Mouse (Mus musculus) CH12.LX (cell line): ENCODE data around the gene Cfdp1. TPM values are rescaled to one million over a fixed set of nuclear protein-coding genes. Genes with fewer than 3 reads are reported as not detected.

Experiments used
- DNase-seq: peaks from one replicate; pipeline ENCODE4 v3.0.0-alpha.2; 2013; ENCODE audit errors: extremely low read depth
- H3K27ac ChIP-seq: 2 replicates; pipeline ENCODE4 v1.5.1; 2012; ENCODE audit warnings: low read depth, mild to moderate bottlenecking, control low read depth, moderate library complexity; ENCODE audit not compliant: insufficient read depth
- H3K27me3 ChIP-seq: replicated peaks from 2 replicates; pipeline ENCODE3; 2012; ENCODE audit warnings: inconsistent platforms
- H3K36me3 ChIP-seq, 2 experiments: replicated peaks in 1 of 2; 2 replicates each; pipeline versions ENCODE3 to v1.6.1; 2012; ENCODE audit warnings: inconsistent platforms in 1 of 2, low read length in 1 of 2, mild to moderate bottlenecking in 1 of 2, mixed read lengths in 1 of 2, moderate library complexity in 1 of 2; ENCODE audit not compliant: control insufficient read depth in 1 of 2, insufficient read depth in 1 of 2
- H3K4me1 ChIP-seq, 2 experiments: 2 replicates each; pipeline ENCODE4 v1.6.1; 2012; ENCODE audit warnings: inconsistent platforms in 1 of 2, moderate library complexity in 1 of 2; ENCODE audit not compliant: insufficient read depth in 2 of 2, control insufficient read depth in 1 of 2
- H3K4me2 ChIP-seq: 2 replicates; pipeline ENCODE4 v1.6.1; 2012; ENCODE audit warnings: low read depth, mild to moderate bottlenecking, control low read depth; ENCODE audit not compliant: poor library complexity, insufficient read depth, severe bottlenecking
- H3K4me3 ChIP-seq, 3 experiments: fragments of 150-350 bp in 1 of 3; sonication (generic) in 1 of 3; replicated peaks in 1 of 3; 2 replicates each; pipeline versions ENCODE3 to v1.5.1; 2011 to 2012; ENCODE audit warnings: low read depth in 2 of 3, low read length in 2 of 3, mild to moderate bottlenecking in 2 of 3, moderate library complexity in 2 of 3, control low read depth in 1 of 3, improper control_type of control experiment in 1 of 3, inconsistent platforms in 1 of 3, mixed read lengths in 1 of 3; ENCODE audit not compliant: poor library complexity in 1 of 3
- H3K79me2 ChIP-seq: replicated peaks from 2 replicates; pipeline ENCODE4 v1.6.1; 2012; ENCODE audit warnings: mild to moderate bottlenecking, moderate library complexity; ENCODE audit not compliant: control insufficient read depth, poor library complexity, insufficient read depth, severe bottlenecking; ENCODE audit errors: extremely low read depth
- H3K9ac ChIP-seq: 2 replicates; pipeline ENCODE4 v1.6.1; 2012; ENCODE audit warnings: low read depth, mild to moderate bottlenecking, control low read depth, moderate library complexity; ENCODE audit not compliant: insufficient read depth
- H3K9me3 ChIP-seq: replicated peaks from 2 replicates; pipeline ENCODE3; 2012; ENCODE audit warnings: low read length, inconsistent platforms, mixed read lengths
- BHLHE40 ChIP-seq: IDR thresholded peaks from 2 replicates; pipeline ENCODE4 v1.6.1; 2011; ENCODE audit warnings: mild to moderate bottlenecking, low read depth, low read length, improper control_type of control experiment
- CHD2 ChIP-seq: IDR thresholded peaks from 2 replicates; pipeline ENCODE4 v1.6.1; 2011; ENCODE audit warnings: low read length, improper control_type of control experiment
- E2F4 ChIP-seq: IDR thresholded peaks from 2 replicates; pipeline ENCODE4 v1.6.1; 2011; ENCODE audit warnings: low read depth, low read length, improper control_type of control experiment; ENCODE audit not compliant: insufficient replicate concordance
- ELF1 ChIP-seq: IDR thresholded peaks from 2 replicates; pipeline ENCODE4 v1.6.1; 2014; ENCODE audit warnings: low read depth, mild to moderate bottlenecking, inconsistent platforms, low read length, improper control_type of control experiment
- EP300 ChIP-seq: IDR thresholded peaks from 2 replicates; pipeline ENCODE4 v1.6.1; 2011; ENCODE audit warnings: low read length, improper control_type of control experiment
- GABPA ChIP-seq: IDR thresholded peaks from 2 replicates; pipeline ENCODE4 v1.6.1; 2012; ENCODE audit warnings: low read depth, low read length, improper control_type of control experiment, inconsistent platforms; ENCODE audit not compliant: insufficient replicate concordance
- JUND ChIP-seq: conservative IDR thresholded peaks from 2 replicates; pipeline ENCODE4 v1.6.1; 2011; ENCODE audit warnings: low read depth, low read length, improper control_type of control experiment
- MAFK ChIP-seq: IDR thresholded peaks from 2 replicates; pipeline ENCODE4 v1.6.1; 2011; ENCODE audit warnings: low read length, improper control_type of control experiment; ENCODE audit not compliant: insufficient replicate concordance
- MAZ ChIP-seq: IDR thresholded peaks from 2 replicates; pipeline ENCODE4 v1.6.1; 2012; ENCODE audit warnings: low read depth, mild to moderate bottlenecking, inconsistent platforms, low read length, improper control_type of control experiment, moderate library complexity
- MEF2A ChIP-seq: IDR thresholded peaks from 2 replicates; pipeline ENCODE4 v1.6.1; 2014; ENCODE audit warnings: low read depth, mild to moderate bottlenecking, inconsistent platforms, low read length, improper control_type of control experiment, borderline replicate concordance
- MYC ChIP-seq: IDR thresholded peaks from 2 replicates; pipeline ENCODE4 v1.6.1; 2011; ENCODE audit warnings: low read depth, mild to moderate bottlenecking, improper control_type of control experiment, low read length
- POLR2A ChIP-seq: IDR thresholded peaks from 2 replicates; pipeline ENCODE4 v1.6.1; 2011; ENCODE audit warnings: low read depth, mild to moderate bottlenecking, improper control_type of control experiment, low read length
- POLR2AphosphoS2 ChIP-seq: IDR thresholded peaks from 2 replicates; pipeline ENCODE4 v1.6.1; 2011; ENCODE audit warnings: low read depth, low read length, improper control_type of control experiment
- TBP ChIP-seq: conservative IDR thresholded peaks from 2 replicates; pipeline ENCODE4 v1.6.1; 2011; ENCODE audit warnings: low read depth, low read length, improper control_type of control experiment
- TCF12 ChIP-seq: IDR thresholded peaks from 2 replicates; pipeline ENCODE4 v1.6.1; 2014; ENCODE audit warnings: low read depth, mild to moderate bottlenecking, inconsistent platforms, low read length, improper control_type of control experiment
- UBTF ChIP-seq: IDR thresholded peaks from 2 replicates; pipeline ENCODE4 v1.6.1; 2012; ENCODE audit warnings: low read depth, mild to moderate bottlenecking, inconsistent platforms, low read length, improper control_type of control experiment, moderate library complexity
- USF2 ChIP-seq: conservative IDR thresholded peaks from 2 replicates; pipeline ENCODE4 v1.6.1; 2011; ENCODE audit warnings: low read depth, low read length, improper control_type of control experiment
- ZC3H11A ChIP-seq: IDR thresholded peaks from 2 replicates; pipeline ENCODE4 v1.6.1; 2012; ENCODE audit warnings: low read depth, mild to moderate bottlenecking, inconsistent platforms, low read length, improper control_type of control experiment
- ZKSCAN1 ChIP-seq: IDR thresholded peaks from 2 replicates; pipeline ENCODE4 v1.6.1; 2012; ENCODE audit warnings: low read depth, inconsistent platforms, low read length, improper control_type of control experiment, borderline replicate concordance
- ZNF384 ChIP-seq: IDR thresholded peaks from 2 replicates; pipeline ENCODE4 v1.6.1; 2012; ENCODE audit warnings: low read depth, low read length, improper control_type of control experiment, inconsistent platforms
- dilution Hi-C: fragments of 300-500 bp; cut with MboI; formaldehyde crosslinking; loops from 2 replicates; pipeline ENCODE4 v1.14.3; 2020; ENCODE audit warnings: low sequenced_read_pairs; ENCODE audit not compliant: extremely low pct_unique_long_range_greater_than_20kb, extremely low pct_ligation_motif_present
- in situ Hi-C: fragments of 300-500 bp; cut with MboI; formaldehyde crosslinking; loops from 3 replicates; pipeline ENCODE4 v1.14.3; 2019; ENCODE audit warnings: low sequenced_read_pairs, low pct_ligation_motif_present, low pct_unique_long_range_greater_than_20kb, mixed read lengths
- polyA plus RNA-seq: library from polyadenylated mRNA; unstranded; fragments of >175 nt; gene quantifications from 2 replicates; pipeline ENCODE4 v1.2.1, GENCODE M21; 2012; ENCODE audit warnings: low read depth; ENCODE audit not compliant: insufficient read length
- total RNA-seq, 2 experiments: library from RNA; depleted of rRNA; stranded (reverse); fragments of 300-350 nt in 1 of 2; fragments of >200 nt in 1 of 2; gene quantifications; 2 replicates each; pipeline ENCODE4 v1.2.3; 2012 to 2014

Gene Cfdp1
- total and polyA plus RNA-seq, 3 experiments, result 113 to 210 (median 169) TPM

DNA sequence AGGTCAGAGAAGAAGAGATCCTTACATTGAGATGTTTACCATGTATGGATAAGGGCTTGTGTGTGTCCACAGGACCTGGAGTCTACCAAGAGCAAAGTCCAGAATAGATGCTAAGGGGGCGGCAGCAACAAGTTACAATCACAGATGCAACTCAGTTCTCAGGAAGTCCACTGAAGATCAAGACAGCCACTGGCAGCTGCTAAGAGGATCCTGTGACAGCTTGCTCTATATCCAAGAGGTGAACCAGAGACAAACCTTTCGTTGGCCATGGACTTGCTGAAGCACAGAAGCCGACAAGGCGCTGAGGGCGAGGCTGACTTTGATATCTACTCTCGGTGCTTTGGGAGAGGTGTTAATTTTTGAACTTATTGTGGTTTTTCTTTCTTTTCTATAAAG is 82.5 kb downstream of the Cfdp1 start:
- H3K4me3 ChIP-seq, result no peak overlapping the region
- in situ Hi-C loops, result loop anchor here (10.0 kb wide), 1 partner anchor 53 kb away; no protein-coding TSS in a partner anchor
- no peak overlapping the region for H3K9ac ChIP-seq
- H3K27me3 ChIP-seq, result no peaks in the 10 kb centered on the region
- H3K9me3 ChIP-seq, result no peaks in the 10 kb centered on the region
- no peak for DNase-seq
- no peak overlapping the region for H3K27ac ChIP-seq
- dilution Hi-C loops, result no loop called here
- peaks cover 38 to 82% of the 10 kb centered on the region in 2 experiments for H3K36me3 ChIP-seq
- peaks cover 0 to 16% of the 10 kb centered on the region in 2 experiments; a peak in 2 of 4 replicates for H3K4me1 ChIP-seq
- TF ChIP-seq JUND (no peak), GABPA (no peak), ELF1 (no peak), CHD2 (no peak), MAFK (no peak), ZC3H11A (no peak), E2F4 (no peak), UBTF (no peak), BHLHE40 (no peak), USF2 (no peak), MAZ (no peak), ZKSCAN1 (no peak), POLR2A (no peak), TCF12 (no peak), EP300 (no peak), POLR2AphosphoS2 (no peak), MYC (no peak), MEF2A (no peak)
- no peak overlapping the region for H3K4me2 ChIP-seq
- H3K79me2 ChIP-seq, result no peaks in the 10 kb centered on the region

DNA sequence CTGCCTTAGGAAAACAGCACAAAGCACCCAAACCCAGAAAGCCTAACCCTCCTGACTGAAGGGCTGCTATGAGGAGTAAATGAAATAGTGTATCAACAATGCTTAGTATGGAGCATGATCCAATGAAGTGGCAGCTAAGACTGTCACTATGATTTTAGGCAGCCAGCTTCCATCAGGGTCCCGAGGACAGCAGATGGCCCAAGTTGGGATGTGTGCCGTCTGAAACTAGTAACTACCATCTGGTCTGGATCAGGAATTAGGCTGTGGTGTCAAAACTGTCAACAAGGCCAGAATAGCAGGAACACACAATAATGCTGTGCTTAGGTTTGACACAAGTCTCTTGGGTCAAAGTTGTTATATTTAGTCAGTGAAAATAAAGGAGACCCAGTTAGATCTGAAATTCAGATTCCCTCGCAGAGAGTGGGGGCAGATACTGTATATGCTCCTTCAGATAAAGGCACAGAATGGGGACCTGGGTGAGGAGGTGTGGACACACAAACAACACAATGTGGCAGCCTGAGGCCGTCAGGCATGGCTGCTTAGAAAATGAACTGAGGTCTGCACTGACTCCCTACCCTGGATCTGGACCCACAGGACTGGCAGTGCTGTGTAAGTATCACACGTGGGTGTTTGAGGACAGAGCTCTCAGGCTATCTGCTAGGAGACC is 83.0 kb downstream of the Cfdp1 start:
- H3K4me3 ChIP-seq, result no peak overlapping the region
- H3K79me2 ChIP-seq, result no peaks in the 10 kb centered on the region
- H3K9me3 ChIP-seq, result no peaks in the 10 kb centered on the region
- peaks cover 39 to 87% of the 10 kb centered on the region in 2 experiments for H3K36me3 ChIP-seq
- TF ChIP-seq TBP (no peak), ZNF384 (no peak)
- dilution Hi-C loops (no loop called here), in situ Hi-C loops (loop anchor here (10.0 kb wide), 1 partner anchor 54 kb away; no protein-coding TSS in a partner anchor)
- no peak overlapping the region for H3K9ac ChIP-seq
- DNase-seq, result no peak
- no peaks in the 10 kb centered on the region for H3K27me3 ChIP-seq
- H3K4me1 ChIP-seq, result peaks cover 0 to 14% of the 10 kb centered on the region in 2 experiments; a peak in 2 of 4 replicates
- no peak overlapping the region for H3K27ac ChIP-seq
- H3K4me2 ChIP-seq, result no peak overlapping the region
